Mouse (Mus musculus): ENCODE results near the gene Cd300lf.

Cd300lf gene

DNA sequence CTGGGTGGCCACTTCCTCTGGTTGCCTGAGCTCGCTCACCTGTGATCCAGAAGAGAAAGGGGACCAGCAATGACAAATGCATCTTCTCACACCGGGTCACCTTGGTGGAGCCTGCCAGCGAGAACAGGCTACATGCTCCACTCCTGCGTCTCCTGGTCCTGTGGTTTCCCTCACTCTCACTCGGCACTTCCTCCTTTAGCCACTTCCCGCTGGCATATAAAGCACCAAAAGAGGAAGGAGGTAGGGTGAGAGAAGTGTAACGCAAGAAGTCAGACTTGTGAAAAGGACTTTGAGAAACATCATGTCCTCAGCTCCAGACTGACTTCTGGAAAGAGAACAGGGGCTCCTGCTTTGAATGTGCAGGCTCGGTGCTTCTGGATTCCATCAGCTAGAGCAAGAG, at the start of gene Cd300lf:
Gene Cd300lf, minus strand, starts transcription at position 193 of the 400 bp plus-strand sequence.
- no peak for DNase-seq (ENCODE audit: low read depth, low spot score)

DNA sequence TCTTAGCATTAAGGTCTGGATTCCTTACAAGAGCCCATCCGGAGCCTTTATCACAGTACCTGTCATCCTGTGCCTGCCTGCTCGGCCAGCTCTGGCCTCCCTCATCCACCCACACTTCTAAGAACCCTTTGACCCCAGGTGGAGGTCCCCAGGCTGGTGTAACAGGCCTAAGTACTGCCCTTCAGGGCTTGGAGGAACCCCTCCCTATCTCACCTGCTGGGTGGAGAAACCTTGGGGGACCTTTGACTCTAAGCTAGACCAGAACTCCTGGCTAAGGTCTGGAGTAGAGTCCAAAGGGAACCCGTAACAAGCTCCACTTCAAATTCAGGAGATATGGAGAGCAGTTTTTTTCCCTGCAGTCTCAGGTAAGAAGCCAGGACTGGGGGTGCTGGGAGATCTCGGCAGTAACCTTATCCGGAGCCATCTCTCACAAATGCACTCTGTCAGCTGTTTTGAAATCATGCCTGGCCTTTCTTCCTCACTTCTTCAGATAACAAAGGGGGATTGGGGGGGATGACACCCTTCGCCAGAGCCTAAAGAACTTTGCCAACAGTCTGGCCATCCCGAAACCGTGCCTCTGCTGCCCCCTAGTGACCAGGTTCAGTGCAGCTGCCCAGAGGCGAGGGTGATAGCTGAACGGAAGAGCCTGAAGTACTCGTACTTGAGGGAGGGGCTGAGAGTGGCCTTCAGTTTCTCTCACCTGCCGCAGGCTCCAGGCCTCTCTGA, 48.3 kb upstream of the Cd300lf start:
- DNase-seq (ENCODE audit: low read depth, low spot score), result peak; percentile 80

DNA sequence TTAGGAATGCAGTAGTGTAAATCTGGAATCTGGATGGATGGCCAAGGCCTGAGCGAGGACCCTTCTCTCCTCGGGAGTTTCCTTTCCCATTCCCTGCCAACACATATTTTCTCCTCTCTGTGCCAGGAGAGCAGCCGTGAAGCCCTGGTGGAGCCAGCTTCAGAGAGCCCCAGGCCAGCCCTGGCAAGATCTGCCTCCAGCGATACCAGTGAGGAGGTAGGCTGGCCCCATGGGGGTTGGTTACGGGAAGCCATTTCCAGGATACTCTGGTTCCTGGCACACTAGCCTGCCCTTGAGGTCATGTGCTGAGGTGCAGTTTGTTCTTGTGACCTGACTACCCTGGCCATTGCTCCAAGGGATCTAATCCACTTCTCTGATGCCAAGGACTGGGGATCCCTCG, 46.1 kb upstream of the Cd300lf start:
- no peak for DNase-seq (ENCODE audit: low read depth, low spot score)

GRCm38 (mm10) chr11:115179191-115179590, 45.4 kb upstream of the Cd300lf start:
- DNase-seq (ENCODE audit: low read depth, low spot score), result no peak

GRCm38 (mm10) chr11:115178766-115179165, 45.0 kb upstream of the Cd300lf start:
- no peak for DNase-seq (ENCODE audit: low read depth, low spot score)

GRCm38 (mm10) chr11:115177559-115178195, 43.9 kb upstream of the Cd300lf start:
- no peak for DNase-seq (ENCODE audit: low read depth, low spot score)

DNA sequence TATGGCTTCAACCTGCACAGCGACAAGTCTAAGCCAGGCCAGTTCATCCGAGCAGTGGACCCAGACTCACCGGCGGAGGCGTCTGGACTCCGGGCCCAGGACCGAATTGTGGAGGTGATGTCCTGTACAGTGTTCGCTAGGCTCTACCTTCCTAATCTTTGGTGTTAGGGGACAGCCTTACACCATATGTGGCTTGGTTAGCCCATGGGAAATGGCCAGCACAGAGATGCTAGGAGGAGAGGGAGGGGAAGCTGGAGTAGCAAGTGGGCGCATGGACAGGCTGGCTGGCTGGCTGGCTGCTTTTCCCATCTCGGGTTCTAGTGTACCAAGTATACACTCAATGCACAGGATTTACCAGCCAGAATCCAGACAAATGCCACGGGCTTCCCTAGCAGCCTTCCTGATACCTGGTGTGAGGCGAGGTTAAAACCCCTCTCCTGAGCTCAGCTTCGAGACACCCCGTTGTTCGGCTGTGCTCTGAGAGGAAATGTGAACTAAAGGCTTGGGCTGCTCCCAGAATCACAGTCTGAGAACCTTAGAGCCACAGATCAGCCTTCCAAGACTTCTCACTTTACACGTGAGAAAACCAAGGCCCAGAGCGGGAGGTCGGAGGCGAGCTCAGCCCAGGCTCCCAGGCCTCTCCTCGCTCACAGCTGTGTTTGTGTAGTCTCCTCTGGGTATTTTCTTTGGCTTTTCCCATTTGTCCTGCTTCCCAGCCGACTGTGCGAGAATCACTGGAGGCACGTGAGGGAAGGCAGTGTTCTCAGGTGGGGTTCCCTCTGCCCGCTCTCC, 42.8 kb upstream of the Cd300lf start:
- DNase-seq (ENCODE audit: low read depth, low spot score), result no peak

DNA sequence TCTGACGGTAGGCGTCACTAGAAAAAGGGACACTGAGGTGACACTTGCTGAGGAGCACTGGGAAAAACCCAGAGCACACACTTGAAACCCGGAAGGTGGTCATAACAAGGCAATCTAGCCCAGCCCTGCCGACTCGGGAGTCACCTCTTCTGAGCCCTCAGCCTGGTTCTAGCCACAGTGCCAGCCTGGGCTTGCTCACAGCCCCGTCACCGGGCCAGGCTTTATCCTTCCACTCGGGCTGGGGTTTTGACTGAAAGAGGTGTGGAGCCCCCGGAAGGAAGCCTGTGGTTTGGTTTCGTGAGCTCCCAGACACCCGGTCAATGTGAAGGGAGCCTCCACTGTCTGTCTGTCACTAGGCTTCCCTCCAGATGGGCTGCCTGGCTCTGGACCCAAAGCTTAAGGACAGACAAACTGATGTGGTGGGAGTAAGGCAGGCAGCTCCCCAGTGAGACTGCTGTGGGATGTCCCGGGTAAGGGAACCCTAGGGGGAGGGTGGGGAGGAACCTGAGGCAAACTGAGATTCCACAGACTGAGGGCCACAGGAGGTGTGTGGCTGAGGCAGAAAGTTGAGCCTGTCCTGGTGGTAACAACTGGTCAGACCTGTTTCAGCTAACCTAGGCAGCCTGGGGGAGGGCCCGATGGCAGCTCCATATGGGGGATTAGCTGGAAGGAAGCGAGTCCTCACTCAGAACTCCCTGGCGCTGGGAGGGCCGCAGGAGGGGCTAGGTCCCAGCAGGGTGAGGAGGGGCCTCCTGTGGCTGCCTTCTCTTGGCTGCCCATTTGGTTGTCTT, 40.0 kb upstream of the Cd300lf start:
- DNase-seq (ENCODE audit: low read depth, low spot score), result peak; percentile 36

DNA sequence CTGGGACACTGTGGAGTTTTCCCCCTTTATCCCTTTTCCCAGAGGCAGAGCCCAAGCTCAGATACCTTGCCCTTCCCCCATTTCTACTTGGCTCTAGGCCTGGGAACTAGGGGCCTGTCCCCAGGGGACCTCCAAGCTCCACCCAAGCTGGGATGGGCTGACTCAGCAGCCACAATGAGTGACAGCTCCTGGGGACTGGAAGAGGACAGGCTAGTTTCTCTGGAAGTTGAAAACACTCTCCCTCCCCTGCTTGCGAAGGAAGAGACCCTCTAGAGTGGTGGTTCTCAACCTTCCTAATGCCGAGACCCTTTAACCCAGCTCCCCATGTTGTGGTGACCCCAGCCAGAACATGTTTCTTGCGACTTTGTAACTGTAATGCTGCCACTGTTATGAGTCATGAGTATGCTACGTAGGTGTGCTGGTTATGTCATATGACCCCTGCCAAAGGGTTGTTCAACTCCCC, 39.1 kb upstream of the Cd300lf start:
- peak; percentile 72 for DNase-seq (ENCODE audit: low read depth, low spot score)

GRCm38 (mm10) chr11:115171125-115171524, 37.3 kb upstream of the Cd300lf start:
- no peak for DNase-seq (ENCODE audit: low read depth, low spot score)

DNA sequence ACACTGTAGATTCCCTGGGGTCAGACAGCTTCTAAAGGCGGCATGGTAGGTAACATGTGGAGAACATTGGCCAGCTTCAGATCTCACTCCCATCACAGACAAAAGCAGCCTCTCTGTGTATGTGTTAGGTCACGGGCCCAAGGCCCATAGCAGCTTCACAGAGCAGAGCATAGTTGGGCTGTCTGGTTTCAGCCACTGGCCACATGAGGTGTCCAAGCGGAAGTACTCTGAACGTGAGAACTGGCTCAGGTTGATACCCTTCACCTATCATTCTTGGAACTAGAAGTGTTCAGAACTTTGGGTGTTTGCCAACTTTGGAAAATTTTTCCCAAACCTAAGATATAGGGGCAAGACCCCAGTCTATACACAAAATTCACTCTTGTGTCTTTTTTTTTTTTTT, 35.6 kb upstream of the Cd300lf start:
- no peak for DNase-seq (ENCODE audit: low read depth, low spot score)

GRCm38 (mm10) chr11:115167631-115168249, 33.9 kb upstream of the Cd300lf start:
- DNase-seq (ENCODE audit: low read depth, low spot score), result no peak

GRCm38 (mm10) chr11:115166776-115167175, 33.0 kb upstream of the Cd300lf start:
- no peak for DNase-seq (ENCODE audit: low read depth, low spot score)

- peak; percentile 50 for DNase-seq (ENCODE audit: low read depth, low spot score)
Observed at GRCm38 (mm10) chr11:115164976-115165374, 31.2 kb upstream of the Cd300lf start.

- DNase-seq (ENCODE audit: low read depth, low spot score), result peak; percentile 46
Observed at GRCm38 (mm10) chr11:115164341-115164975, 30.7 kb upstream of the Cd300lf start.

- peak; percentile 65 for DNase-seq (ENCODE audit: low read depth, low spot score)
Observed at GRCm38 (mm10) chr11:115163568-115164150, 29.9 kb upstream of the Cd300lf start.

GRCm38 (mm10) chr11:115162832-115163480, 29.2 kb upstream of the Cd300lf start, which contains the start of gene Slc9a3r1:
Gene Slc9a3r1, plus strand, starts transcription at chr11:115163341.
- peak; percentile 99 for DNase-seq (ENCODE audit: low read depth, low spot score)

- no peak for DNase-seq (ENCODE audit: low read depth, low spot score)
Observed at GRCm38 (mm10) chr11:115162205-115162601, 28.4 kb upstream of the Cd300lf start.

DNA sequence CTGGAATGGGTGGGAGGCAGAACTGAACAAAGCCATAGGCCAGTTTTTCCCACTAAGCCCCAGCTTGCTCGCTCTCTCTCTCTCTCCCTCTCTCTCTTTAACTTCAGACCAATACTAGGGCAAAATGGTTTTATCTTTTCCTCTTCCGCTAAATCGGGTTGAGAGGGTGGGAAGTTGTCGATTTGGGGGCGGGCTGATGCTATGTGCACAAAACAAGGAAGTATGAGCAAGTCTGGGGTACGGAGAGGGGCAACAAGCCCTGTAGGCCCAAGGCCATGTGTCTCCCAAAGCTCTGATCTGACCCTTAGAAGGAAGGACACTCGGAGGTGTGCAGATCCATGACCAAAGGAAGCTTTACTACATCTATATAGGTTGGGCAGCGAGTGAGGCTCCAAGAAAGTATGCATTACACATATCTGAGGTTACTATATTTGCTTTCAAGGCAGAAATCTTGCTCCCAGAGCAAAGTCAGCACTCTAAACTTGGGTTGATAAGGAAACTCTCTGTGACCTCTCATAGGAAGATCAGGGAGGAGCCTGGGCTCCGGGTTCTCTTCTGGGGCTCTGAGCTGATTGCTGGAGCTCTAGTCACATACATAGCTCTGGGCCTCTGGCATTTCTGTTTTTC, 27.9 kb upstream of the Cd300lf start:
- no peak for DNase-seq (ENCODE audit: low read depth, low spot score)

All from ES-CJ7 (cell line).